Mouse (Mus musculus): ENCODE measurements around the gene Slc26a8. TPM values are rescaled to one million over a fixed set of nuclear protein-coding genes. Genes with fewer than 3 reads are reported as not detected.
"Not testable (repeated sequence)": the region's sequence is repeated elsewhere in the genome, so short reads cannot be mapped to it uniquely, and the experiment has no call there.

Gene Slc26a8
- total RNA-seq (2015; ENCODE audit: low replicate concordance) = 5.0 TPM in 1 of 2 replicates, not detected in the other
- total RNA-seq (2017; ENCODE audit: low replicate concordance) = 1.3 and 3.9 TPM in 2 replicates

- peak; percentile 26 for ATAC-seq (replicated peaks; ENCODE audit: low FRiP score, poor library complexity, severe bottlenecking)
Observed at GRCm38 (mm10) chr17:28689586-28690283, at the start of gene Slc26a8. Gene Slc26a8, minus strand, starts transcription at chr17:28690233.

- no peak for ATAC-seq (replicated peaks; ENCODE audit: low FRiP score, poor library complexity, severe bottlenecking)
Observed at GRCm38 (mm10) chr17:28739244-28739643, 49.2 kb upstream of the Slc26a8 start.

GRCm38 (mm10) chr17:28737973-28738372, 47.9 kb upstream of the Slc26a8 start:
- no peak for ATAC-seq (replicated peaks; ENCODE audit: low FRiP score, poor library complexity, severe bottlenecking)

GRCm38 (mm10) chr17:28736486-28736885, 46.5 kb upstream of the Slc26a8 start:
- ATAC-seq (replicated peaks; ENCODE audit: low FRiP score, poor library complexity, severe bottlenecking) = no peak

- no peak for ATAC-seq (replicated peaks; ENCODE audit: low FRiP score, poor library complexity, severe bottlenecking)
Observed at GRCm38 (mm10) chr17:28735317-28736105, 45.5 kb upstream of the Slc26a8 start.

- not testable (repeated sequence) for ATAC-seq (replicated peaks; ENCODE audit: low FRiP score, poor library complexity, severe bottlenecking)
Observed at GRCm38 (mm10) chr17:28727511-28727910, 37.5 kb upstream of the Slc26a8 start.

GRCm38 (mm10) chr17:28725783-28726182, 35.8 kb upstream of the Slc26a8 start, which contains the start of gene AC170998.1:
Gene AC170998.1, plus strand, starts transcription at chr17:28726083.
- no peak for ATAC-seq (replicated peaks; ENCODE audit: low FRiP score, poor library complexity, severe bottlenecking)

- no peak for ATAC-seq (replicated peaks; ENCODE audit: low FRiP score, poor library complexity, severe bottlenecking)
Observed at GRCm38 (mm10) chr17:28717535-28717934, 27.5 kb upstream of the Slc26a8 start.

GRCm38 (mm10) chr17:28715832-28716548, 26.0 kb upstream of the Slc26a8 start:
- ATAC-seq (replicated peaks; ENCODE audit: low FRiP score, poor library complexity, severe bottlenecking) = no peak

- no peak for ATAC-seq (replicated peaks; ENCODE audit: low FRiP score, poor library complexity, severe bottlenecking)
Observed at GRCm38 (mm10) chr17:28714006-28714405, 24.0 kb upstream of the Slc26a8 start.

- ATAC-seq (replicated peaks; ENCODE audit: low FRiP score, poor library complexity, severe bottlenecking) = no peak
Observed at GRCm38 (mm10) chr17:28712305-28712704, 22.3 kb upstream of the Slc26a8 start.

GRCm38 (mm10) chr17:28711237-28711636, 21.2 kb upstream of the Slc26a8 start:
- ATAC-seq (replicated peaks; ENCODE audit: low FRiP score, poor library complexity, severe bottlenecking) = no peak

GRCm38 (mm10) chr17:28710291-28710688, 20.3 kb upstream of the Slc26a8 start:
- ATAC-seq (replicated peaks; ENCODE audit: low FRiP score, poor library complexity, severe bottlenecking) = no peak

- ATAC-seq (replicated peaks; ENCODE audit: low FRiP score, poor library complexity, severe bottlenecking) = peak; percentile 31; the same call in 1 of the 2 replicates
Observed at GRCm38 (mm10) chr17:28709552-28710290, 19.7 kb upstream of the Slc26a8 start.

- ATAC-seq (replicated peaks; ENCODE audit: low FRiP score, poor library complexity, severe bottlenecking) = no peak
Observed at GRCm38 (mm10) chr17:28708989-28709388, 19.0 kb upstream of the Slc26a8 start.

- ATAC-seq (replicated peaks; ENCODE audit: low FRiP score, poor library complexity, severe bottlenecking) = no peak
Observed at GRCm38 (mm10) chr17:28707816-28708215, 17.8 kb upstream of the Slc26a8 start.

GRCm38 (mm10) chr17:28707136-28707627, 17.1 kb upstream of the Slc26a8 start:
- ATAC-seq (replicated peaks; ENCODE audit: low FRiP score, poor library complexity, severe bottlenecking) = no peak

GRCm38 (mm10) chr17:28706697-28707096, 16.7 kb upstream of the Slc26a8 start:
- ATAC-seq (replicated peaks; ENCODE audit: low FRiP score, poor library complexity, severe bottlenecking) = no peak

GRCm38 (mm10) chr17:28702646-28703045, 12.6 kb upstream of the Slc26a8 start:
- ATAC-seq (replicated peaks; ENCODE audit: low FRiP score, poor library complexity, severe bottlenecking) = no peak

Measured in erythroid progenitor cell, adult 5-6 weeks (primary cell).